Comparison of ENCODE assay signal across 15 mouse cellular contexts in the genomic region with DNA sequence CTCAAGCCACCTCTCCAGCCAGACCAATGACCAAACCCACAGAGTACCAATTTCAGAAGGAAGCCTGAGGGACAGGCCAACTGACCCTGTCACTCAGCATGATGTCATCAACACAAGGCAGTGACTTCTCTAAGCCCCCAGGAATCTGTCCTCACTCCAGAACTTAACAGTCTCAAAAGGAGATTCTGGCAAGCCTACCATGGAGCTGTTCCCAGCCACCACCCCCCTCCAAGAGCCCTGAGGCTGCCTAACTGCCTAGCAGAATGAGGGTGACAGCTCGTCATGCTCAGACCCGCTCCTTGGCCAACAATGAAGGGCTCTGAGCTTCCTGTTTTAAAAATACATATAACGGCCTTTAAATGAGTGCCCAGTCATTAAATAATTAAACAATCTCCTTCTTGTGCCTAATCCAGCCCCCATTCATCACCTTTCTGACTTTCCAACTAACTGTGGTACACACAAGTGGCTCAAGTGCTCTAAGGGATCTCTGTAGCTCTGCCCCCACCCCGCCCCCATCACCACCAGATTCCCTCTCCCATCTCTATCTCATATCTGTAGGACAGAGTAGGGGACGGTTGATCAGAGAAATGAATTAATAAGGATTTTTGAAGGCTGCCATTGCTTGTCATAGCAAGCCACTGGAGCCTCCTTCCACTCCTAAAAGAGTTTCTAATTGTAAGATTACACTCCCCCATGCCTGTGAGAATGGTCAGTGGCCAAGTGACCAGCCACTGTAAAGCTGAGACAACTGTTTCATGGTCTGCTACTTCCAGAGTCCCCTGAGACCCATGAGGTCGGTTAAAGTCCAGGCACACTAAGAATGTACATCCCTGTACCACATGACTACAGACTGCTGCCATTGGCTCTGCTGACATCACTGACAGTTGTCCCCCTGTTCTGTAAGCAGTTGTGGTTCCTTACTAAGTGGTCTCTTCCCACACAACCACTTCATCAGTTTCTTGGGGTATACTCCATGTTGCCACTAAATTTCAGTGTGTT.
DNase-seq lines count a peak whose midpoint lies in the region; ATAC-seq lines count a peak whose summit lies in the region.
"Had no signal": no experiment of that assay in that cellular context is flagged by ENCODE, and none has a peak within 500 bp of the region (broad histone marks: within the 10 kb centered on the region; RNA-seq: fewer than 3 reads in every experiment).

No protein-coding gene starts in this region.

- no peak overlapping the region for H3K4me2 ChIP-seq in embryonic facial prominence, embryonic 14.5 days (ENCODE audit: low read depth, low read length)
- no peak overlapping the region for H3K4me2 ChIP-seq in hindbrain, embryonic 14.5 days (replicated peaks)
- H3K4me2 ChIP-seq: embryonic facial prominence, embryonic 12.5 days; limb, embryonic 15.5 days had no signal

- no peaks in the 10 kb centered on the region for H3K9me3 ChIP-seq in embryonic facial prominence, embryonic 14.5 days (ENCODE audit: control insufficient read depth, low read length)
- no peaks in the 10 kb centered on the region for H3K9me3 ChIP-seq in embryonic facial prominence, embryonic 10.5 days
- no peaks in the 10 kb centered on the region for H3K9me3 ChIP-seq in hindbrain, embryonic 10.5 days
- no peaks in the 10 kb centered on the region for H3K9me3 ChIP-seq in hindbrain, embryonic 14.5 days (ENCODE audit: control insufficient read depth, low read length)
- H3K9me3 ChIP-seq: embryonic facial prominence, embryonic 12.5 days; limb, embryonic 15.5 days had no signal

- no peaks in the 10 kb centered on the region for H3K27me3 ChIP-seq in embryonic facial prominence, embryonic 14.5 days (replicated peaks; ENCODE audit: control insufficient read depth, insufficient read depth, low read length)
- peaks cover 47% of the 10 kb centered on the region for H3K27me3 ChIP-seq in embryonic facial prominence, embryonic 10.5 days (replicated peaks; ENCODE audit: low read depth, poor library complexity, severe bottlenecking)
- H3K27me3 ChIP-seq in hindbrain, embryonic 10.5 days (ENCODE audit: insufficient read depth, poor library complexity, severe bottlenecking), result peaks cover 78% of the 10 kb centered on the region
- H3K27me3 ChIP-seq in hindbrain, embryonic 14.5 days (ENCODE audit: control insufficient read depth, insufficient read depth, low read length), result peaks cover 5% of the 10 kb centered on the region; the same call in 1 of the 2 replicates

- H3K4me3 ChIP-seq in embryonic facial prominence, embryonic 14.5 days (ENCODE audit: low read depth, low read length), result no peak overlapping the region
- no peak overlapping the region for H3K4me3 ChIP-seq in embryonic facial prominence, embryonic 10.5 days
- no peak overlapping the region for H3K4me3 ChIP-seq in hindbrain, embryonic 10.5 days
- H3K4me3 ChIP-seq in hindbrain, embryonic 14.5 days (replicated peaks; ENCODE audit: low read length), result no peak overlapping the region
- H3K4me3 ChIP-seq: embryonic facial prominence, embryonic 12.5 days; limb, embryonic 15.5 days had no signal

- no peak for ATAC-seq in embryonic facial prominence, embryonic 14.5 days (ENCODE audit: low read depth)
- ATAC-seq in hindbrain, embryonic 14.5 days (ENCODE audit: low FRiP score), result no peak

- no peaks in the 10 kb centered on the region for H3K36me3 ChIP-seq in embryonic facial prominence, embryonic 14.5 days (ENCODE audit: control insufficient read depth, insufficient read depth, low read length)
- H3K36me3 ChIP-seq in embryonic facial prominence, embryonic 10.5 days (replicated peaks), result no peaks in the 10 kb centered on the region
- no peaks in the 10 kb centered on the region for H3K36me3 ChIP-seq in hindbrain, embryonic 10.5 days
- H3K36me3 ChIP-seq in hindbrain, embryonic 14.5 days (replicated peaks; ENCODE audit: control insufficient read depth, insufficient read depth), result no peaks in the 10 kb centered on the region
- H3K36me3 ChIP-seq: embryonic facial prominence, embryonic 12.5 days; limb, embryonic 15.5 days had no signal

- no peak overlapping the region for H3K27ac ChIP-seq in embryonic facial prominence, embryonic 14.5 days (replicated peaks; ENCODE audit: low read depth, low read length)
- H3K27ac ChIP-seq in embryonic facial prominence, embryonic 10.5 days (replicated peaks), result no peak overlapping the region
- H3K27ac ChIP-seq in hindbrain, embryonic 10.5 days, result peak overlapping the region; percentile 19
- no peak overlapping the region for H3K27ac ChIP-seq in hindbrain, embryonic 14.5 days
- H3K27ac ChIP-seq: embryonic facial prominence, embryonic 12.5 days; limb, embryonic 15.5 days had no signal

- peak; percentile 10 for DNase-seq in embryonic facial prominence, embryonic 14.5 days (ENCODE audit: low spot score)
- DNase-seq in embryonic facial prominence, embryonic 10.5 days (ENCODE audit: low spot score), result no peak
- no peak for DNase-seq in hindbrain, embryonic 10.5 days (ENCODE audit: low spot score)
- no peak for DNase-seq in hindbrain, embryonic 14.5 days (ENCODE audit: low spot score)
- DNase-seq in kidney, postnatal 14 days, result peak; percentile 8
- no peak for DNase-seq in kidney, postnatal 36 days
- DNase-seq in cerebellum, adult 9-11 months, result peak; percentile 18
- no peak for DNase-seq in right cerebral cortex, postnatal 10 days (ENCODE audit: low spot score in 2 of 2)
- DNase-seq: adrenal gland, adult 8-10 months; B cell, adult 2 months; gastrocnemius, postnatal 25 days; kidney, postnatal 4 days; thymus, postnatal 25 days had no signal

- 48% methylated on average over 6 of the region's 6 CpGs for WGBS in embryonic facial prominence, embryonic 14.5 days
- WGBS in embryonic facial prominence, embryonic 10.5 days, result 55% methylated on average over 6 of the region's 6 CpGs
- WGBS in hindbrain, embryonic 10.5 days, result 61% methylated on average over 6 of the region's 6 CpGs
- WGBS in hindbrain, embryonic 14.5 days, result 57% methylated on average over 6 of the region's 6 CpGs

- no peak overlapping the region for H3K9ac ChIP-seq in embryonic facial prominence, embryonic 14.5 days (ENCODE audit: low read depth, low read length)
- no peak overlapping the region for H3K9ac ChIP-seq in hindbrain, embryonic 14.5 days
- H3K9ac ChIP-seq: embryonic facial prominence, embryonic 12.5 days; limb, embryonic 15.5 days had no signal

- no peaks in the 10 kb centered on the region for H3K4me1 ChIP-seq in embryonic facial prominence, embryonic 14.5 days (ENCODE audit: control insufficient read depth, insufficient read depth, low read length)
- peaks cover 31% of the 10 kb centered on the region for H3K4me1 ChIP-seq in embryonic facial prominence, embryonic 10.5 days
- peaks cover 41% of the 10 kb centered on the region for H3K4me1 ChIP-seq in hindbrain, embryonic 10.5 days (replicated peaks)
- peaks cover 22% of the 10 kb centered on the region for H3K4me1 ChIP-seq in hindbrain, embryonic 14.5 days (replicated peaks; ENCODE audit: control insufficient read depth, insufficient read depth, low read length)

Comparison
In these comparisons a context has a peak if more than half of its experiments do, and no peak if none do; other contexts are left out.
1. DNase-seq: peak in embryonic facial prominence, embryonic 14.5 days (single experiment), kidney, postnatal 14 days (single experiment) and cerebellum, adult 9-11 months (single experiment); none in embryonic facial prominence, embryonic 10.5 days (single experiment), hindbrain, embryonic 10.5 days (single experiment), hindbrain, embryonic 14.5 days (single experiment), kidney, postnatal 36 days (0 of 2) and right cerebral cortex, postnatal 10 days (0 of 2).